Mouse (Mus musculus): ENCODE measurements at regions not wholly inside any gene's neighbourhood (a gene's known extent, or its start where the extent isn't known, plus 50 kb on each side); places are given as distances from the start of the nearest gene placed in this dataset.
"Not testable (repeated sequence)": the region's sequence is repeated elsewhere in the genome, so short reads cannot be mapped to it uniquely, and the experiment has no call there.

GRCm38 (mm10) chr1:35202551-35202950, 352.8 kb downstream of the Plekhb2 start:
- TF ChIP-seq CTCF (IDR thresholded peaks at IDR 0.05; ENCODE audit: low read depth), result no peak
- no peak for TF ChIP-seq EP300 (IDR thresholded peaks at IDR 0.05; ENCODE audit: low read depth)
- no peaks in the 10 kb centered on the region for H3K9me3 ChIP-seq (ENCODE audit: low read length)
- ATAC-seq (no peak), DNase-seq (no peak)
- H3K27me3 ChIP-seq (ENCODE audit: insufficient read depth, low read length), result no peaks in the 10 kb centered on the region
- H3K4me1 ChIP-seq (ENCODE audit: insufficient read depth), result no peaks in the 10 kb centered on the region
- H3K36me3 ChIP-seq (replicated peaks; ENCODE audit: insufficient read depth, low read length), result no peaks in the 10 kb centered on the region
- H3K4me3 ChIP-seq (ENCODE audit: low read depth, low read length), result no peak overlapping the region
- no peak overlapping the region for H3K27ac ChIP-seq (ENCODE audit: low read depth)
- H3K9ac ChIP-seq (replicated peaks), result no peak overlapping the region
- WGBS (ENCODE audit: insufficient replicate concordance), result 69% methylated on average over 4 of the region's 4 CpGs
- H3K4me2 ChIP-seq (ENCODE audit: low read depth, low read length), result no peak overlapping the region

- Histone ChIP-seq H3K4me3 (ENCODE audit: low read depth, low read length) (no peak overlapping the region), H3K9me3 (ENCODE audit: low read length) (no peaks in the 10 kb centered on the region), H3K4me2 (ENCODE audit: low read depth, low read length) (no peak overlapping the region), H3K9ac (replicated peaks) (no peak overlapping the region), H3K36me3 (replicated peaks; ENCODE audit: insufficient read depth, low read length) (no peaks in the 10 kb centered on the region), H3K27me3 (ENCODE audit: insufficient read depth, low read length) (no peaks in the 10 kb centered on the region), H3K27ac (ENCODE audit: low read depth) (no peak overlapping the region), H3K4me1 (ENCODE audit: insufficient read depth) (no peaks in the 10 kb centered on the region)
- TF ChIP-seq CTCF (IDR thresholded peaks at IDR 0.05; ENCODE audit: low read depth), result no peak
- TF ChIP-seq EP300 (IDR thresholded peaks at IDR 0.05; ENCODE audit: low read depth), result no peak
- DNase-seq (no peak), ATAC-seq (no peak)
- WGBS (ENCODE audit: insufficient replicate concordance), result 66% methylated on average over 11 of the region's 11 CpGs
Measured at GRCm38 (mm10) chr1:35206834-35207529, 357.2 kb downstream of the Plekhb2 start.

GRCm38 (mm10) chr1:35212111-35212891, 362.5 kb downstream of the Plekhb2 start:
- no peak overlapping the region for H3K4me3 ChIP-seq (ENCODE audit: low read depth, low read length)
- H3K9ac ChIP-seq (replicated peaks), result no peak overlapping the region
- TF ChIP-seq CTCF (IDR thresholded peaks at IDR 0.05; ENCODE audit: low read depth), result no peak
- no peak for TF ChIP-seq EP300 (IDR thresholded peaks at IDR 0.05; ENCODE audit: low read depth)
- H3K4me1 ChIP-seq (ENCODE audit: insufficient read depth), result no peaks in the 10 kb centered on the region
- ATAC-seq (no peak), DNase-seq (no peak)
- WGBS (ENCODE audit: insufficient replicate concordance), result 79% methylated on average over 13 of the region's 13 CpGs
- no peak overlapping the region for H3K27ac ChIP-seq (ENCODE audit: low read depth)
- no peaks in the 10 kb centered on the region for H3K9me3 ChIP-seq (ENCODE audit: low read length)
- H3K27me3 ChIP-seq (ENCODE audit: insufficient read depth, low read length), result no peaks in the 10 kb centered on the region
- no peaks in the 10 kb centered on the region for H3K36me3 ChIP-seq (replicated peaks; ENCODE audit: insufficient read depth, low read length)
- no peak overlapping the region for H3K4me2 ChIP-seq (ENCODE audit: low read depth, low read length)

GRCm38 (mm10) chr1:35213875-35214274, 364.1 kb downstream of the Plekhb2 start:
- Histone ChIP-seq H3K4me1 (ENCODE audit: insufficient read depth) (no peaks in the 10 kb centered on the region), H3K9ac (replicated peaks) (no peak overlapping the region), H3K27ac (ENCODE audit: low read depth) (no peak overlapping the region), H3K36me3 (replicated peaks; ENCODE audit: insufficient read depth, low read length) (no peaks in the 10 kb centered on the region), H3K9me3 (ENCODE audit: low read length) (no peaks in the 10 kb centered on the region), H3K4me2 (ENCODE audit: low read depth, low read length) (no peak overlapping the region), H3K27me3 (ENCODE audit: insufficient read depth, low read length) (no peaks in the 10 kb centered on the region), H3K4me3 (ENCODE audit: low read depth, low read length) (no peak overlapping the region)
- WGBS (ENCODE audit: insufficient replicate concordance), result 77% methylated on average over 10 of the region's 10 CpGs
- no peak for ATAC-seq
- no peak for DNase-seq
- TF ChIP-seq CTCF (IDR thresholded peaks at IDR 0.05; ENCODE audit: low read depth) (no peak), EP300 (IDR thresholded peaks at IDR 0.05; ENCODE audit: low read depth) (no peak)

GRCm38 (mm10) chr1:35216411-35216810, 366.6 kb downstream of the Plekhb2 start:
- WGBS (ENCODE audit: insufficient replicate concordance), result 79% methylated on average over 8 of the region's 8 CpGs
- DNase-seq (no peak), ATAC-seq (no peak)
- TF ChIP-seq CTCF (IDR thresholded peaks at IDR 0.05; ENCODE audit: low read depth) (no peak), EP300 (IDR thresholded peaks at IDR 0.05; ENCODE audit: low read depth) (no peak)
- no peak overlapping the region for H3K4me3 ChIP-seq (ENCODE audit: low read depth, low read length)
- H3K4me1 ChIP-seq (ENCODE audit: insufficient read depth), result no peaks in the 10 kb centered on the region
- no peak overlapping the region for H3K4me2 ChIP-seq (ENCODE audit: low read depth, low read length)
- no peak overlapping the region for H3K27ac ChIP-seq (ENCODE audit: low read depth)
- H3K36me3 ChIP-seq (replicated peaks; ENCODE audit: insufficient read depth, low read length), result no peaks in the 10 kb centered on the region
- H3K9ac ChIP-seq (replicated peaks), result no peak overlapping the region
- no peaks in the 10 kb centered on the region for H3K9me3 ChIP-seq (ENCODE audit: low read length)
- no peaks in the 10 kb centered on the region for H3K27me3 ChIP-seq (ENCODE audit: insufficient read depth, low read length)

- WGBS (ENCODE audit: insufficient replicate concordance), result 76% methylated on average over 6 of the region's 6 CpGs
- H3K4me3 ChIP-seq (ENCODE audit: low read depth, low read length); H3K4me2 ChIP-seq (ENCODE audit: low read depth, low read length); DNase-seq; H3K9ac ChIP-seq (replicated peaks); H3K27ac ChIP-seq (ENCODE audit: low read depth); H3K4me1 ChIP-seq (ENCODE audit: insufficient read depth); H3K36me3 ChIP-seq (replicated peaks; ENCODE audit: insufficient read depth, low read length); ATAC-seq; H3K27me3 ChIP-seq (ENCODE audit: insufficient read depth, low read length); H3K9me3 ChIP-seq (ENCODE audit: low read length): not testable (repeated sequence)
Measured at GRCm38 (mm10) chr1:35220215-35220614, 370.4 kb downstream of the Plekhb2 start.

Data from liver, postnatal 0 days (tissue).